Mouse (Mus musculus): Measurements from ENCODE around the gene Ints13.

GRCm38 (mm10) chr6:146527537-146527936, 50.1 kb downstream of the Ints13 start:
- TF ChIP-seq MAX (IDR thresholded peaks at IDR 0.05; ENCODE audit: low read depth) (no peak), POLR2A (IDR thresholded peaks at IDR 0.05; ENCODE audit: insufficient read length, low read depth) (no peak), SRF (IDR thresholded peaks at IDR 0.05; ENCODE audit: control insufficient read depth, insufficient read length, low read depth) (no peak), USF1 (IDR thresholded peaks at IDR 0.05; ENCODE audit: low read depth) (no peak), MYOD1 (IDR thresholded peaks at IDR 0.05; ENCODE audit: control insufficient read depth in 1 of 3, insufficient read length in 2 of 3, low read depth in 2 of 3) (no peak), TCF12 (IDR thresholded peaks at IDR 0.05; ENCODE audit: insufficient read depth, poor library complexity, severe bottlenecking) (no peak), CEBPB (IDR thresholded peaks at IDR 0.05; ENCODE audit: insufficient read depth, poor library complexity, severe bottlenecking) (no peak), POLR2AphosphoS2 (IDR thresholded peaks at IDR 0.05; ENCODE audit: insufficient read length, low read depth) (no peak), E2F4 (IDR thresholded peaks at IDR 0.05; ENCODE audit: insufficient read depth) (no peak), REST (IDR thresholded peaks at IDR 0.05; ENCODE audit: insufficient read depth, insufficient read length) (no peak), MYOG (IDR thresholded peaks at IDR 0.05; ENCODE audit: control insufficient read depth in 1 of 3, insufficient read depth in 1 of 3, insufficient read length in 2 of 3, low read depth in 2 of 3) (no peak)
